Mouse (Mus musculus): ENCODE measurements around the gene Abhd17b. TPM values are rescaled to one million over a fixed set of nuclear protein-coding genes. Genes with fewer than 3 reads are reported as not detected.

The Abhd17b gene
- total and polyA plus RNA-seq, 2 experiments from 2014 or later: 17.5 to 17.6 TPM

DNA sequence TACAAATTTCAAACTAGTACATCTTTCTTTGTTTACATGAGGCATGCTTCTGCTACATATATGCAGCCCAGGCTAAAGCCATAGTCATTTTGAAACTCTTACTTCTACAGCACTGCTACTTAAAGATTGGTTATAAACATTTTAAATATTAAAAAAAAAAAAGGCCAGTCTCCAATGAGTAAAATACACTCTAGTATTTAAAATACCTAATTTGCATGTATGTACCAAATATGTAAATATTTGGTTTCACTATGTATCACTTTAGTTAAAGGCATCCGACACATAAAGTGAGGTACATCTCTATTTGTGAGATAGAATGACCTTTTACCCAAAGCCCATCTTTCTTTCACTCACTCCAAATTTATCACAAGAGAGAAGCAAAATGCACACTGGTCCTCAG, 24.0 kb upstream of the Abhd17b start:
- Histone ChIP-seq H3K9me3 (replicated peaks; ENCODE audit: control insufficient read depth, low read length) (no peaks in the 10 kb centered on the region), H3K4me1 (ENCODE audit: control insufficient read depth, insufficient read depth) (peaks cover 7% of the 10 kb centered on the region; the same call in 1 of the 2 replicates), H3K27me3 (ENCODE audit: control insufficient read depth, insufficient read depth, low read length) (no peaks in the 10 kb centered on the region), H3K27ac (ENCODE audit: low read depth) (no peak overlapping the region), H3K4me3 (ENCODE audit: low read depth, low read length) (no peak overlapping the region), H3K4me2 (ENCODE audit: low read depth, low read length) (no peak overlapping the region), H3K9ac (replicated peaks; ENCODE audit: low read depth, low read length) (no peak overlapping the region), H3K36me3 (replicated peaks; ENCODE audit: control insufficient read depth, insufficient read depth, low read length) (no peaks in the 10 kb centered on the region)
- DNase-seq (ENCODE audit: low spot score) (no peak), ATAC-seq (ENCODE audit: insufficient read depth, low read depth) (no peak)
- WGBS: 89% methylated on average over 1 of the region's 1 CpGs
- TF ChIP-seq CTCF (IDR thresholded peaks at IDR 0.05; ENCODE audit: low read depth) (no peak), EP300 (IDR thresholded peaks at IDR 0.05; ENCODE audit: low read depth) (no peak)

DNA sequence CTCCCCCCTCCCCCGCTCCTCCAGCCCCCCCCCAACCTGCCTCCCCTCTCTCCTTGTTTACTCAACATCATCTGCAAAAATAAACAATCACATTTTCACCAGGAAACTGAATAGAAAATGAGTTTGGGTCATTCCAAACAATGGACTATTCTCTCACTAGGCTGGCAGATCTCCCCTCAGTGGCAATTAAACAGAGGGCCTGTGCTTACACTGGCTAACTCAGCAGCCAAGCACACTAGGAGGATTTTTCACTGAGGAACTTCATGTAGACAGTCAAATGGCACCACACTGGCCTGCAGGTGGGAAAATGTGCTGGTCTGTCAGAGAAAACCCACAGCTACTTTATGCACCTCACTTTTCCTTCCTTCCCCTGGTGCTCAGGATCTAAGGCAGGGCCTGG, 23.5 kb upstream of the Abhd17b start:
- DNase-seq (ENCODE audit: low spot score) (no peak), ATAC-seq (ENCODE audit: insufficient read depth, low read depth) (no peak)
- no peaks in the 10 kb centered on the region for H3K27me3 ChIP-seq (ENCODE audit: control insufficient read depth, insufficient read depth, low read length)
- no peak overlapping the region for H3K4me2 ChIP-seq (ENCODE audit: low read depth, low read length)
- H3K9me3 ChIP-seq (replicated peaks; ENCODE audit: control insufficient read depth, low read length): no peaks in the 10 kb centered on the region
- no peak overlapping the region for H3K27ac ChIP-seq (ENCODE audit: low read depth)
- H3K36me3 ChIP-seq (replicated peaks; ENCODE audit: control insufficient read depth, insufficient read depth, low read length): no peaks in the 10 kb centered on the region
- no peak overlapping the region for H3K9ac ChIP-seq (replicated peaks; ENCODE audit: low read depth, low read length)
- TF ChIP-seq CTCF (IDR thresholded peaks at IDR 0.05; ENCODE audit: low read depth): no peak
- TF ChIP-seq EP300 (IDR thresholded peaks at IDR 0.05; ENCODE audit: low read depth): no peak
- H3K4me1 ChIP-seq (ENCODE audit: control insufficient read depth, insufficient read depth): peaks cover 7% of the 10 kb centered on the region; the same call in 1 of the 2 replicates
- no peak overlapping the region for H3K4me3 ChIP-seq (ENCODE audit: low read depth, low read length)
- 89% methylated on average over 1 of the region's 1 CpGs for WGBS

DNA sequence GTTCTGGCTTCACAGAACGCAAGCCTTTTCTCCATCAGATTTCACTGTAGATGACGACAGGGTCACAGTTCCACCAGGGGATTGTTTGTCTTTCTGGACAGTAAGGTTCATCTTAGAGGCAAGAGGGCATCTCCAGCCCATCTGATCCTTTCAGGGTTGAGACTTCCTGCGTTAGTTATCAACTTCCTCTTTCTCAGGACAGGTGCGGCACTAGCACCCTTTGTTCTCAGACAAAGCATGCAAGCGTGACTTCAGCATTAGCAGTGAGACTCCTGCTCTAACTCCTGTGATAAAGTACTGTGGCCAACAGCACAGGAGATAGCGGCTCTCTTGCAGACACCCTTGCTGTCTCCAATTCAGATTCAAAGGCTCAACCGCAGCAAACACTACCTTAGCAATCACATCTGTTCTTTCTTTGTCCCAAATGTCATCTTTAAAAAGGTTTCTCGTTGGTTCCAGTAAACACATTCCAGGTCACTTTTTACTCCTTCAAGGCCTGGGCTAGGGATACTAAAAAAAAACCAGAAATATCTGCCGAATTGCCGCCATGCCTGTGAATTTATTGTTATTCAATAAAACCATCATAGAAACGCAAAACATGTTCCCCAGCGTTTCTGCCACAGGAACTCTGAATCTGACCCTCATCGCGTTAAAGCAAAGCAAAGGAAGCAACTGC, 22.2 kb upstream of the Abhd17b start:
- DNase-seq (ENCODE audit: low spot score): no peak

DNA sequence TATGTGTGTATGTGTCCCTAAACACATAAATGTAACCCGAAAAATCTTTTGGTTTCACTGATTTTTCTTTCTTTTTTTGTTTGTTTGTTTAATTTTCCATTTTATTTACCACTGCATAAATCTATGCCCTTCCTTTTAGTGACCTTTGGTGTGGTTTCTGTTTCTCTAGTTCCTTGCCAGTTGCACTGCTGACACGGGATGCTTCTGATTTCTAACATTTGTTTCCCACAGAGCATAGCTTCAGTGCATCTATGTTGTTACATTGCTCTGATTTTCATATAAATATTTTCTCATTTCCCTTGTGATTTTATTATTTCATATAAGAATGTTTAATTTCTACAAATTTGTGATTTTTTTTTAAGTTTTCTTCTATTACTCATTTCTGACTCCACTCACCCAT, 17.6 kb upstream of the Abhd17b start:
- H3K4me3 ChIP-seq (ENCODE audit: low read depth, low read length): no peak overlapping the region
- no peak for ATAC-seq (ENCODE audit: insufficient read depth, low read depth)
- peaks cover 7% of the 10 kb centered on the region; the same call in 1 of the 2 replicates for H3K4me1 ChIP-seq (ENCODE audit: control insufficient read depth, insufficient read depth)
- H3K9me3 ChIP-seq (replicated peaks; ENCODE audit: control insufficient read depth, low read length): no peaks in the 10 kb centered on the region
- H3K36me3 ChIP-seq (replicated peaks; ENCODE audit: control insufficient read depth, insufficient read depth, low read length): no peaks in the 10 kb centered on the region; the same call in 1 of the 2 replicates
- no peak overlapping the region for H3K4me2 ChIP-seq (ENCODE audit: low read depth, low read length)
- TF ChIP-seq CTCF (IDR thresholded peaks at IDR 0.05; ENCODE audit: low read depth): no peak
- no peak for TF ChIP-seq EP300 (IDR thresholded peaks at IDR 0.05; ENCODE audit: low read depth)
- H3K27me3 ChIP-seq (ENCODE audit: control insufficient read depth, insufficient read depth, low read length): no peaks in the 10 kb centered on the region
- DNase-seq (ENCODE audit: low spot score): no peak
- no peak overlapping the region for H3K9ac ChIP-seq (replicated peaks; ENCODE audit: low read depth, low read length)
- 87% methylated on average over 2 of the region's 2 CpGs for WGBS
- no peak overlapping the region for H3K27ac ChIP-seq (ENCODE audit: low read depth)

More for the DNA sequence above, 22.2 kb upstream of the Abhd17b start:
- Histone ChIP-seq H3K27ac (ENCODE audit: low read depth) (peak overlapping the region; percentile 32; the same call in 1 of the 2 replicates), H3K9ac (replicated peaks; ENCODE audit: low read depth, low read length) (no peak overlapping the region), H3K4me3 (ENCODE audit: low read depth, low read length) (no peak overlapping the region), H3K36me3 (replicated peaks; ENCODE audit: control insufficient read depth, insufficient read depth, low read length) (no peaks in the 10 kb centered on the region), H3K9me3 (replicated peaks; ENCODE audit: control insufficient read depth, low read length) (no peaks in the 10 kb centered on the region), H3K27me3 (ENCODE audit: control insufficient read depth, insufficient read depth, low read length) (no peaks in the 10 kb centered on the region), H3K4me1 (ENCODE audit: control insufficient read depth, insufficient read depth) (peaks cover 7% of the 10 kb centered on the region; the same call in 1 of the 2 replicates), H3K4me2 (ENCODE audit: low read depth, low read length) (no peak overlapping the region)
- ATAC-seq (ENCODE audit: insufficient read depth, low read depth): no peak
- TF ChIP-seq CTCF (IDR thresholded peaks at IDR 0.05; ENCODE audit: low read depth): no peak
- no peak for TF ChIP-seq EP300 (IDR thresholded peaks at IDR 0.05; ENCODE audit: low read depth)
- WGBS: 54% methylated on average over 14 of the region's 14 CpGs

DNA sequence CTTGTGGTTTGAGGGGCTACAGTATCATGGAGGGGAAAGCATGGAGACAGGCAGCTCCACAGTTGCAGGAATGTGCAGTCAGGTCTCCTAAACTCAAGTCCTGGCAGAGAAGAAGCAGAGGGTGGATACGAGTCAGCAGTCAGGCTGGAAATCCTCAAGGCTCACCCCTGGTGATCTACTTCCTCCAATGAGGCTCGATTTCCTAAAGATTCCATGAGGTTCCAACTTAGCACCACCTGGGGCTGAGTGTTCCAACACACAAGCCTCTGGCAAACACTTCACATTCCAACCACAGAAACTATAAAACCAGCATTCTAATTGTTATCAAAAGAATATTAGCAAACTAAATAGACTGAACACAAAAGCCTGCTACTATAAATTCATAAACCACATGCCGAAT, 16.1 kb upstream of the Abhd17b start:
- no peak for ATAC-seq (ENCODE audit: insufficient read depth, low read depth)
- 70% methylated on average over 3 of the region's 3 CpGs for WGBS
- H3K9me3 ChIP-seq (replicated peaks; ENCODE audit: control insufficient read depth, low read length): no peaks in the 10 kb centered on the region
- TF ChIP-seq EP300 (IDR thresholded peaks at IDR 0.05; ENCODE audit: low read depth): no peak
- TF ChIP-seq CTCF (IDR thresholded peaks at IDR 0.05; ENCODE audit: low read depth): no peak
- no peak overlapping the region for H3K9ac ChIP-seq (replicated peaks; ENCODE audit: low read depth, low read length)
- no peak for DNase-seq (ENCODE audit: low spot score)
- H3K4me2 ChIP-seq (ENCODE audit: low read depth, low read length): no peak overlapping the region
- no peak overlapping the region for H3K27ac ChIP-seq (ENCODE audit: low read depth)
- no peak overlapping the region for H3K4me3 ChIP-seq (ENCODE audit: low read depth, low read length)
- H3K27me3 ChIP-seq (ENCODE audit: control insufficient read depth, insufficient read depth, low read length): no peaks in the 10 kb centered on the region
- no peaks in the 10 kb centered on the region for H3K4me1 ChIP-seq (ENCODE audit: control insufficient read depth, insufficient read depth)
- no peaks in the 10 kb centered on the region; the same call in 1 of the 2 replicates for H3K36me3 ChIP-seq (replicated peaks; ENCODE audit: control insufficient read depth, insufficient read depth, low read length)

DNA sequence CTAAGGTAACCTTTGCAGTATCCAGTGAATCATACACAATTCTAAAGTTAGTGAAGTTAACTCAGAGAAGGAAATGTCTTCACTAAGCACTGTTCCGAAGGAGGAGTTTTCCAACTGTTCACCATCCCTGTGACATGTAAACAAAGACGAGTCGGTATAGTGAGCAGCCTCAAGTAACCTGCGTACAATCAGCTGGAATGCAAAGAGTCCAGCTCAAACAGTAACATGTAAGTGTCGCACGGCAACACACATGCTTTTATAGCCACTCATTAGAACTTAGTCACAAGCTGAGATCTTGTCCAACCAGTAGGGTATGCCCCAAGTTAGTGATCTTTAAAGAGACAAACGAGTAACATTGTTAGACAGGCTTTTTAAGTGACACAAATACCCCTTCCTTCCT, 15.3 kb upstream of the Abhd17b start:
- ATAC-seq (ENCODE audit: insufficient read depth, low read depth): no peak

More for the DNA sequence above, 15.3 kb upstream of the Abhd17b start:
- Histone ChIP-seq H3K9me3 (replicated peaks; ENCODE audit: control insufficient read depth, low read length) (no peaks in the 10 kb centered on the region), H3K4me2 (ENCODE audit: low read depth, low read length) (no peak overlapping the region), H3K4me1 (ENCODE audit: control insufficient read depth, insufficient read depth) (no peaks in the 10 kb centered on the region), H3K27me3 (ENCODE audit: control insufficient read depth, insufficient read depth, low read length) (no peaks in the 10 kb centered on the region), H3K9ac (replicated peaks; ENCODE audit: low read depth, low read length) (no peak overlapping the region), H3K4me3 (ENCODE audit: low read depth, low read length) (no peak overlapping the region), H3K27ac (ENCODE audit: low read depth) (no peak overlapping the region), H3K36me3 (replicated peaks; ENCODE audit: control insufficient read depth, insufficient read depth, low read length) (no peaks in the 10 kb centered on the region; the same call in 1 of the 2 replicates)
- no peak for DNase-seq (ENCODE audit: low spot score)
- TF ChIP-seq CTCF (IDR thresholded peaks at IDR 0.05; ENCODE audit: low read depth): no peak
- TF ChIP-seq EP300 (IDR thresholded peaks at IDR 0.05; ENCODE audit: low read depth): no peak
- WGBS: 79% methylated on average over 7 of the region's 7 CpGs

Data from heart, postnatal 0 days (tissue).